Mouse (Mus musculus): ENCODE measurements around the gene Lrrc32.
A peak's percentile ranks its signal among the peaks of the same experiment; 100 is the strongest.

Lrrc32 gene

DNA sequence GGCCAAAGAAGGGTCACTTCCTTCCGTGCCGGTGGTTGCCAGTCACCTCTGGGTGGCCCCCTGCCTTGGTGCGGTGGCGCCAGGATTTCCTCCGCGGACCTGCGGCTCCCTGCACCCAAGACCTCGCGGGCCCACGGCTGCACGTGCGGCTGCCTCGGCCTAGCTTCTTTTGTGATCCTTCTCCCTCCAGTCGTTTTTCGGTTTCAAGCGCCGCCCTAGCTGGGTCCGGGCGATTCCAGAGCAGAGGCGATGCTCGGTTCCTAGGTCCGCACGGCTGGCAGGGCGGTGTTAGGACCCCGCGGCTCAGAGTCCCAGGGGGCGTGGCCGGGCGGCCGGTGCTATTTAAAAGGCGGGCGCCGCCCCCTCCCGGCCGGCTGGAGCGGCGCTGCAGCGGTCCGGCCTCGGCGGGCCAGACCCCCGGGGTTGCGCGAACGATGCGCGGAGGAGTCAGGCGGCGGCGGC lies 571 bp downstream of the Lrrc32 start:
- peak; percentile 54 to 69 for DNase-seq

GRCm38 (mm10) chr7:98490328-98490727 lies 1.2 kb downstream of the Lrrc32 start:
- DNase-seq: no peak

GRCm38 (mm10) chr7:98490911-98491310 lies 1.8 kb downstream of the Lrrc32 start:
- DNase-seq: no peak

- DNase-seq: no peak
Measured at GRCm38 (mm10) chr7:98491451-98492200, 2.5 kb downstream of the Lrrc32 start.

DNA sequence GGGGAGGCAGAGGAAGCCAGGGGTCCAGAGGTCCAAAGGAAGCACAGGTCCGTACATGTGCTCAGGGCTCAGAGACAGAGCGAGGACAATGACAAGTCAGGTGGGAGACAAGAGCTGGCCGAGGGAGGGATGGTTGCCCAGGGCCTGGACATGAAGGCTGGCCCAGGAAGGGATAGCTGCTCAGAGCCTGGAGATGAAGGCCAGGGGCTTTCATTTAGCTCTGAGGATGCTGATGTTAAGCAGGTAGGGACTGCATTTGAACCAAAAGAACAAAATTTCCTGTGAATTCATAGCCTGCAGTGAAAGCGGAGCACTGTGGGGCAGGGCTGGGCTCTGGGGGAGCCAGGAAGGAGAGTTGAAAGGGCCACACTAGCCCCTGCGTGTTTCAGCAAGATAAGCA lies 3.2 kb downstream of the Lrrc32 start:
- DNase-seq: no peak

GRCm38 (mm10) chr7:98493307-98493706 lies 4.2 kb downstream of the Lrrc32 start:
- no peak for DNase-seq

- DNase-seq: no peak
Measured at GRCm38 (mm10) chr7:98493901-98494480, 4.9 kb downstream of the Lrrc32 start.

DNA sequence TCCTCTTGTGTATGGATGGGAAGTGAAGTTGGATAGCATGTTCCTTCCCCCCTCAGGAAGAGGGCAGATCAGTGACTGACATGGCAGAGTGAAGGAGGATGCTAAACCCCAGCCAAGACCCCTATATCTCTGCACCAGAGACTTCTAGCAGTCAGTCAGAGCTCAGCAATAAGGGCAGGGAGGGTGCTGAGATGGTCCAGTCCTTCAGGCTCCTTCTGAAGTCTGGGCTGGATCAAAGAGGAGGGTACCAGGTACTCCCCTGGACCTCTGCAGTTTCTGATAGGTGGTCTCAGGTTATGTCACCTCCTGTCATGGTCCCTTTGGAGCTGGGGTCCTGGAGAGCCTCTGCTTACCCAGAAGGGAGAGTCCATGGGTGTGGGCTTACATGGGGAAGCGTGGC lies 6.5 kb downstream of the Lrrc32 start:
- no peak for DNase-seq

DNA sequence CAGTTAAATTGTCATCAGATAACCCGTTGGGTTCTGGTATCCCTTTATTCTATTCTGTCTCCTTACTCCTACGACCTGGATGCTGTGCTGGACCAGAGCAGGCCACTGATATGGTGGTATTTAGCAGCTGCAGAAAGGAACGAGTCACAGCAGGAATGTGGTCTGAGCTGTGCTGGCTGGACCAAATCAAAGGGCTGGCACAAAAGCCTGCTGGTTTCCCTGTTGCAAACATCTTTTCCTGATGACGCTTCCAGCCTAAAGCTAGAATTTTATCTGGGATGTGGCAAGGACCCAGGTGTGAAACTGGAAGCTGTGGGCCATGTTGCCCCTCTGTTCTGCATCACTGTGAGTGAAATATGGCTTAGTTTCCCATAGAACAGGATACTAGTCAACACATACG lies 8.4 kb downstream of the Lrrc32 start:
- no peak for DNase-seq

- DNase-seq: no peak
Measured at GRCm38 (mm10) chr7:98498101-98498500, 9.0 kb downstream of the Lrrc32 start.

DNA sequence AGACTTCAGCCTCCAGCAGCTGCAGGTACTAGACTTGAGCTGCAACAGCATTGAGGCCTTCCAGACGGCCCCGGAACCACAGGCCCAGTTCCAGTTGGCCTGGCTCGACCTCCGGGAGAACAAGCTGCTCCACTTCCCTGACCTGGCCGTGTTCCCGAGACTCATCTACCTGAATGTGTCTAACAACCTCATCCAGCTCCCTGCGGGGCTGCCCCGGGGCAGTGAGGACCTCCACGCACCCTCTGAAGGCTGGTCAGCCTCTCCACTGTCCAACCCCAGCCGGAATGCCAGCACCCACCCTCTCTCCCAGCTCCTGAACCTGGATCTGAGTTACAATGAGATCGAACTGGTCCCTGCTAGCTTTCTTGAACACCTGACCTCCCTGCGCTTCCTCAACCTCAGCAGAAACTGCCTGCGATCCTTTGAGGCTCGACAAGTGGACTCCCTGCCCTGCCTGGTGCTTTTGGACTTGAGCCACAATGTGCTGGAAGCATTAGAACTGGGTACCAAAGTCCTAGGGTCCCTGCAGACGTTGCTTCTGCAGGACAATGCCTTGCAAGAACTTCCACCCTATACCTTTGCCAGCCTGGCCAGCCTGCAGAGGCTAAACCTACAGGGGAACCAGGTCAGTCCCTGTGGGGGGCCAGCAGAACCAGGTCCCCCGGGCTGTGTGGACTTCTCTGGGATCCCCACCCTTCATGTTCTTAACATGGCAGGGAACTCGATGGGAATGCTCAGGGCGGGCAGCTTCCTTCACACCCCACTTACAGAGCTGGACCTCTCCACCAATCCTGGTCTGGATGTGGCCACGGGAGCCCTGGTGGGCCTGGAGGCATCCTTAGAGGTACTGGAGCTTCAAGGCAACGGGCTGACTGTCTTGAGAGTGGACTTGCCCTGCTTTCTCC lies 9.8 kb downstream of the Lrrc32 start:
- peak; percentile 70 to 75 for DNase-seq

DNA sequence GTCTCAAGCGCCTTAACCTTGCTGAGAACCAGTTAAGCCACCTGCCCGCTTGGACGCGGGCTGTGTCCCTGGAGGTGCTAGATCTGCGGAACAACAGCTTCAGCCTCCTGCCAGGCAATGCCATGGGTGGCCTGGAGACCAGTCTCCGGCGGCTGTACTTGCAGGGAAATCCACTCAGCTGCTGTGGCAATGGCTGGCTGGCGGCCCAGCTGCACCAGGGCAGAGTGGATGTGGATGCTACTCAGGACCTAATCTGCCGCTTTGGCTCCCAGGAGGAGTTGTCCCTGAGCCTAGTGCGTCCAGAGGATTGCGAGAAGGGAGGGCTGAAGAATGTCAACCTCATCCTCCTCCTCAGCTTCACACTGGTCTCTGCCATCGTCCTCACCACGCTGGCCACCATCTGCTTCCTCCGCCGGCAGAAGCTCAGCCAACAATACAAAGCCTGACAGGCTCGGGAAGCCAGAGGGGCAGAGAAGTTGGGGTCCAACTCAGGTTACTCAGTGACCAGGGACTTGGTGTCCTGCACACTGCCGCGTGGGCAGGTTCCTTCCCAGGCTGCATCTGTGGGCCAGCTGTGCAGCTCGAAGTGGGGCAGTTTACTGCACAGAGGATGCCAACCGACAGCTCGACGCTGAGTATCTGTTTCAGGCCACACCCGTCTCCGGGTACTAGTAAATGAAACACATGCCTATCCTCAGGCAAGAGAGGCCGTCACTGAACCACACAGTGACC lies 10.6 kb downstream of the Lrrc32 start:
- peak; percentile 46 to 66 for DNase-seq

GRCm38 (mm10) chr7:98500470-98500869 lies 11.4 kb downstream of the Lrrc32 start:
- no peak for DNase-seq

DNA sequence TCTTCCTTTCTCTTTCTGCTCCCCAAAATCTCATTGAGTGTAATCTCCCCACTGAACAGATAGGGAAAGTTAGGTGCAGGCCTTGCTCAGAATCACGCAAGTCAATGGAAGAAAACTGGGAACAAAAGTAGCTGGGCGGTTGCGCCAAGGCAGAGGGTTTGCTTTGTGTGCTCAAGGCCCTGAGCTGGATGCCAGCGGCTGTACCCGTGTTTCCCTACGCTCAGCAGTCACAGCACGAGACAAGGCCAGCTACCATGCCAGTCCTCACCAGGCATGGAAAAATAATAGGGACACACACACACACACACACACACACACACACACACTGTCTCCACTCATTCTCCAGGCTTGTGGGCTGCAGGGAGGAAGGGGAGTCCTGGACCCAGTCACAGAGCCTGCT lies 12.0 kb downstream of the Lrrc32 start:
- DNase-seq: no peak

DNA sequence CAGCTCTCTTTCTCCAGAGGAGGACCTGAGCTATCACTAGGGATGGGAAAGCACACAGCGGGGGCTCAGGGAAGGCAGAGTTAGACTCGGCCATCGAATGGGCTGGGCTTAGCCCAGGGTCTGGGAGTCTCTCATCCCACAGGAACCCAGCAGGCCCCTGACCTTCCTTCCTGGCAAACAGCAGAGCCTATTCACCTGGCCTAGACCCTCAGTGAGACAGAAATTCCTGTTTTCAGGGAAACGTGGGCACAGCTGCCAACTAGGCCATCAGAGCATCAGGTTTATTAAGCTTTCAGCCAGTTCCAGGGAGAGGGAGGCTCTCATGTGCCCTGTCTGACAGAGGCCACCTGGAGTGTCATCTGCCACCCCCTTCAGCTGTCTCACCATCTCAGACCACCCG lies 13.8 kb downstream of the Lrrc32 start:
- no peak for DNase-seq

GRCm38 (mm10) chr7:98503951-98504647 lies 15.0 kb downstream of the Lrrc32 start:
- DNase-seq: no peak

GRCm38 (mm10) chr7:98504726-98505314 lies 15.7 kb downstream of the Lrrc32 start:
- DNase-seq: no peak

GRCm38 (mm10) chr7:98505664-98506063 lies 16.6 kb downstream of the Lrrc32 start:
- no peak for DNase-seq

GRCm38 (mm10) chr7:98510961-98511958 lies 22.2 kb downstream of the Lrrc32 start:
- DNase-seq: no peak

DNA sequence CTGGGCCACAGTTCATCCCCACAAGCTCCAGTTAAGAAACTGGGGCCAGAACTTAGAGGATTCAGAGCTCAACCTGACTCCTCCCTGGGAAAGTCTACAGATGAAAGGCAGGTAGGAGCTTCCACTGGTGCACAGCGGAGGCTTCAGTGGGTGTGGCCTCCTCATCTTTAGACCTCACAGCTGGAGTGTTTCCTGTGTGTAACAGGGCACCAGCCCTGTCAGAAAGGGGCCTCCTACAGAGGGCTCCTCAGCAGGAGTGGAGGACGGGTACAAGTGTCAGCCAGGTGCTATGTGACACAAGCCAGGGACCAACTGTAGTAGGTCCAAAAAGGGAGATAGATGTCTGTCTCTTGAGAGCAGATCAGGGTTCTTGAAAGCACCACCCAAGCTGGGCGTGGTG lies 24.2 kb downstream of the Lrrc32 start:
- DNase-seq: no peak

DNA sequence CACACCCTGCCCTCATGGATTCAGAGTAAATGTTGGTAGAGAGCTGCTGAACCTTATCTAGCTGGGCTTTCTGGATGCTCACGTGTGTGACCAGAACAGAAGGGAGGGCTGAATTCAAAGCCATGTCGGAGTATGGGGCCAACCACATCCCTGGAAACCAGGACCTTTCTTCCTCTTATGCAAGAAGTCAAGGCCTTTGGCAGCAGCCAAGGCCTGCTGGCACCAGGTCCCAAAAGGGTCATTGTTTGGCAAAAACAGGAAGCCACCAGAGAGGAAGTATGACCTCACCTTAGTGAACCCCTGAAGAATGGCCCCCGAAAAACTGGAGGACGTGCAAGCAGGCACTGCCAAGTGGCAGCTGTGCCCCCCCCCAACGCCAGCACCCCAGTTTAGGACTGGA lies 33.5 kb downstream of the Lrrc32 start:
- DNase-seq: no peak

Data from cerebellum, adult 18-20 months (tissue).